Mouse (Mus musculus): ENCODE results near the gene 4930442H23Rik.
"Not testable (repeated sequence)": the region's sequence is repeated elsewhere in the genome, so short reads cannot be mapped to it uniquely, and the experiment has no call there.

The 4930442H23Rik gene

DNA sequence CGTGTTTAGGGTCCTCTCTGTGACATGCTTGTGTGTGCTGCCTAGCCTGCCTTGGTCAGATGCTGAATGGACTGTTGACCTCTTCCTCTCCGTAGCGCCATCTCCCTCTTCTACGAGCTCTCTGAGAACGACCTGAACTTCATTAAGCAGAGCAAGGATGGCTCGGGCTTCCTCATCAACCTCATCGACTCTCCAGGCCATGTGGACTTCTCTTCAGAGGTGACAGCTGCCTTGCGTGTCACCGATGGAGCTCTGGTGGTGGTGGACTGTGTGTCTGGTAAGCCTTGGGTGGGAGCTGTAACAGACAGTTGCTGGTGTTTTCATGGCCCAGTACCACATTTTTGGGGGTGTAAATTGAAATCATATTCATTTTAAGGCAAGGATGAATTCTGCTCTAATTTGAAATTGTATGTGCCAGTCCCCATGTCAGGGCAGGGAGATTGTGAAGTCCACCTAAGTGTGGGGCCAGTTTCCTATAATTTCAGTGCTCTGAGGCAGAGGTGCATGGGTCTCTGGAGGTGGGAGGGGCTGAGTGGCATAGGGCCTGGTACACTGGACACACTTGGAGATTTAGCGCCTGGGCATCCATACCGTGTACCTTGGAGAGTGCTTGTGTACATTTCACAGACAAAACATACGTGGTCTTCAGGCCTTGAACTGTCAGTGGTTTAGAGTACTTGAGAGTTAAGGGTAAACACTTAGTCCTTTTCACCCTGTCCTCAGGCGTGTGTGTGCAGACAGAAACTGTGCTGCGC, 5.5 kb downstream of the 4930442H23Rik start:
- no peak for DNase-seq (ENCODE audit: low read depth, low spot score)

DNA sequence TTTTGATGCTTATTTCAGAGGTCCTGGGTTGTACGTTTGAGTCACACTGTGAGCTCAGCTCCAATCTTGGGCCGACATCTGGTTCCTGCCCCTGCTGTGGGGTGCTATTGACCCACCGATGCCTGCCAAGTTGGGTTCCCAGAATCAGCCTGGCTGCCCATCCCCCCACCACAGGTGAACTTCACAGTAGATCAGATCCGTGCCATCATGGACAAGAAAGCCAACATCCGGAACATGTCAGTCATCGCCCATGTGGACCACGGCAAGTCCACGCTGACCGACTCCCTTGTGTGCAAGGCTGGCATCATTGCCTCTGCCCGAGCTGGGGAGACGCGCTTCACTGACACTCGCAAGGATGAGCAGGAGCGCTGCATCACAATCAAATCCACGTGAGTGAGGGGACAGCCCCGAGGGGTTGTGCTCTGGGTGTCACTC, 6.1 kb downstream of the 4930442H23Rik start:
- no peak for DNase-seq (ENCODE audit: low read depth, low spot score)

DNA sequence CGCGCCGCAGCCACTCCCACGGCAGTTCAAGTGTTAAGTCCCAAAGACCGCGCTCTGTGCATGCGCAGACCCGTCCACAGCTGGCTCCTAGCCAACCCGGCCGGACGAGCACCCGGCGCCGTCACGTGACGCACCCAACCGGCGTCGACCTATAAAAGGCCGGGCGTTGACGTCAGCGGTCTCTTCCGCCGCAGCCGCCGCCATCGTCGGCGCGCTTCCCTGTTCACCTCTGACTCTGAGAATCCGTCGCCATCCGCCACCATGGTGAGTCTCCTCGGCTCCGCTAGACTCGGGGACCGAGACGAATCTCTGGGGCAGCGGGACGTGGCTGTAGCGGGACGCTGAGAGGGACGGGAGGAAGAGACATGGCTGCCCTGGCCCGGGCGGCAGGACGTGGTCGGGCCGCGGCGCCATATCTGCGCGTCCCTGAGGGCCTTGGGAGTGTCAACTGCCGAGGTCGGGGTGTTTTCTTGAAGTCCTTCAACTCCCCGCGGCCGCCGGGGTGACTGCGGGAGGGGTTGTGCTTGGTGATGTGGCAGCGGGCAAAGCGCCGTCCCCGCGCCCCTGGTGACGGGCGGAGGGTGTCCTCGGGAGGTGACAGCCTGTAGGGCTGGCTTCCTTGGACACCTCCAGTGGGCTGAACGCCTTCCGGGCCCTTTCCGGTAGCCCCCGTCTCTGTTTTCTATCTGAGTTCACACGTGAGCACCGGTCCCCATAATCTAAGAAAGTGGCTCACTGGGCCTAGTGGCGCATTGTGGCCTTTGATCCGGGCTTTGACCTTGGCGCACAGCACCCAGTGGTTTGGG, 7.0 kb downstream of the 4930442H23Rik start, which contains the start of gene Eef2:
Gene Eef2, plus strand, starts transcription at position 166 of the 806 bp plus-strand sequence.
- DNase-seq (ENCODE audit: low read depth, low spot score): peak; percentile 96

DNA sequence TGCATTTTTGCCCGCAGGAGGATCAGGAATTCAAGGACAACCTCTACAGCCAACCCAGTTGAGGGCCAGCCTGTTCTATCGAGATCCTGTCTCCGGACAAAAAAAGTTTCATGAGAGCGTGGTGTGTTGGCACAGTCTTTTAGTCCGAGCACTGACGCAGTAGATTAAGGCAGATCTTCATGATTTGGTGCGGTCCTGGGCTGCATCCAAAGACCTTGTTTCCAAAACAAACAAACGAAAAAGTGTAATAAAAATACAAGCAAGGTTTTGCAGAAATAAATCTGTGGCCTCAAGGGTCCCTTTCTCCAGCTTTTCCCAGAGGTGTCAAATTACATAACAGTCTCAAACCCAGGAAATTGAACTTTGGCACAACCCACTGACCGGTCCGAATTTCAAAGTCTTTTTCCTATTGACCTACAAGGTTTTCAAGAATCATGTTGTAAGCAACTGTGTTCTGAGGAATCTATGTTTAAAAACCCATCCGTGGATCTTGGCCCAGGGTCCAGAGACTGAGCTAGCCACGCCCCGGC, 7.6 kb downstream of the 4930442H23Rik start:
- DNase-seq (ENCODE audit: low read depth, low spot score): no peak

DNA sequence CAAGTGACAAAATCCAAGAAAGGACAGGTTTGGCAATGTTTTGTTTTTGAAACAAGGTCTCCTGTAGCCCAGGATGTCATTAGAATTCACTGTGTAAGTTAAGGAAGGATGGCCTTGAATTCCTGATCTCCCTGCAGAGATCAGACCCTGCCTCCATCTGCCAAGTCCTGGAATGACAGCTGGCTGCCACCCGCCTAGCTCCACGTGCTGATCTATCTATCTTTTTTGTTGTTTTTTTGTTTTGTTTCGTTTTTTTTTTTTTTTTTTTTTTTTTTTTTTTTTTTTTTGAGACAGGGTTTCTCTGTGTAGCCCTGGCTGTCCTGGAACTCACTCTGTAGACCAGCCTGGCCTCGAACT, 8.3 kb downstream of the 4930442H23Rik start:
- not testable (repeated sequence) for DNase-seq (ENCODE audit: low read depth, low spot score)

DNA sequence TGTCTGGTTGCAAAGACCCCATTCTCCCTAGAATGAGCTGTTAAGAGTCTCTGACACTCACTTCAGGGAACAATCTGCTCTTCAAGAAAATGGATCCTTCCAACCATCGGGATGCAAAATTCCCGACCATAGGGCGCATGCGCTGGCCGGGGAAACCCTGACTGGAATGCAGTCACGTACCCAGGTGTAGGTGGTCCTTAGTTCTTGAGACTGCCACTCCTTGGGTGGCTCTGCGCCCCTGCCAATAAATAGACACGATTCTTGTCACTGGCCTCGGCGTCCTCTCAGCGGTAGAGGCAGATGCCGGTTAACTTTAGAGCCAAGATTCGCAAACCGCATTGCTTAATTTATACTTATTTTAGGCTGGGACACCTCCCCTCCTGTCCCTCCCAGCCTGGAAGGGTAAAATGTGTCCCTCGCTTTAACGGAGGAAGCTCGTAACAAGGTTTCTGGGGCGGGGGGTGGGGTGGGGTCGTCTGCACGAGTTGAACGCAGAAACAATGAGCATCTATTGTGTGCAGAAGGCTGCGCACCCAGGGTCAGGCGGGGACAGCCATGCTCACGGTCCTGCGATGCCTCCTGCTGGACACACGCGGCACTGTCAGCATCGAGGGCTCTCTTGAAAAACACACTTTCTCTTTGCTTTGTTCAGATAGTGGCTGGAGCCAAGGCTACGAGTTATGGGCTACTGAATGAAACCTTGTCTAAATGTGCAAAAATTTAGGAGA, 8.9 kb downstream of the 4930442H23Rik start:
- DNase-seq (ENCODE audit: low read depth, low spot score): peak; percentile 85

DNA sequence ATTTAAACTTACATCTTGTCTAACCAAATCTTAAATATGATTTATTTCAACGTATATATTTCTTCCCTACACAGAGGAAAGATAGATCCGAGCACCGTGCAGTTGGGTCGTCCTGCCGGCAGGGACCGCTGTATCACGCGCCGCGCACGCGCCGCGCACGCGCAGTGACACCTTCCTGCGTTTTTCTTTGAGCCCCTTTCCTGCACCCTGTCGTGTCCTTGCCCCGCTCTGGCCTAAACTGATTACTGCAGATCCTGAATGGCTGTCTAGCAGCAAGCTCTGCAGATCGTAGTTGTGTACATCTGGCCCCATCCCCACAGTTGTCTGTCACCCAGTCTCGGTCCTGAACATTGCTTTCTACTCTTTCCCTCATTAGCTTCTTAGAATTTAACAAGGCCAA, 10.5 kb downstream of the 4930442H23Rik start:
- peak; percentile 76 for DNase-seq (ENCODE audit: low read depth, low spot score)

DNA sequence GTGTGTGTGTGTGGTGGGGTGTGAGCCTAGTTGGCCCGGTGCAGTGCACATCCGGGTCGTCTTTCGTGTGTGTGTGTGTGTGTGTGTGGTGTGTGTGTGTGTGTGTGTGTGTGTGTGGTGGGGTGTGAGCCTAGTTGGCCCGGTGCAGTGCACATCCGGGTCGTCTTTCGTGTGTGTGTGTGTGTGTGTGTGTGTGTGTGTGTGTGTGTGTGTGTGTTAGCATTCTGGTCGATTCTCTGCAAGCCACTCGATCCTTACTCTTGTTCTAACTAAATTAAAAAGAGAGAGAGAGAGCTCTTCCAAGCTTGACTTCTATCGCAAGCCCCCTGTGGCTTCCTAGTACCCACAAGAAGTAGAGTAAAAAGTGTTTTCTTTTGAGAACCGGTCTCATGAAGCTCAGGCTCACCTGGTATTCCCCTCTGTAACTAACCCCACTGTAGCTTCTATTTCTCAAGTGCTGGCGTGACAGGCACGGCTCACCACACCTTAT, 14.2 kb downstream of the 4930442H23Rik start:
- not testable (repeated sequence) for DNase-seq (ENCODE audit: low read depth, low spot score)

DNA sequence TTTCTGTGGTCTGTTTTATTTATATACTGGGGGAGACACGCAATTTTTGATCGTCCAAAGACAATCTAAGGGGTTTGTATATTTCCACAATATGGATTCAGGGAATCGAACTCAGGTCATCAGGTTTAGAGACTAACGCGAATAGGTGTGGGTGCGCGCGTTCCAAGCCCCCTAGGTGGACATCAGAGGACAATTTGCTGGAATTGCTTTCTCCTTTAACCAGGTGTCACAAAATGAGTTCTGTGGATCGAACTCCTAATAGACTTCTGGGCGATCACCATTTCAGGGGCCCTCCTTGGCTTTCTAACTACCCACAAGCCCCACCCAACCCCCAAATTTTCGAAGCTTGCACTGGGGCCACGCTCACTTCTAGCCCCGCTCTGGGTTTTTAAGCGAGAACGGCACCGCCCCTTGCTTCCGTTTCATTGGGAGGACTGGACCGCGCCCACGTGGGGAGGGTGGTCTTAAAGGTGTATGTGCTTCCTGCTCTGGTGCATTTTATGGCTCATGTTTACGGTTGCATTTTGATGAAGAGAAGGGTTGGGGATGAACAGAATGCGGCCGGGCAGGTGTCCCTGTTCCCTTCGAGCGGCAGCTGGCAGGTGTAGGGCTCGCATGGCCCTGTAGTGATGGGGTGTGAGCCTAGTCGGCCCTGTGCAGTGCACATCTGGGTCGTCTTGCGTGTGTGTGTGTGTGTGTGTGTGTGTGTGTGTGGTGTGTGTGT, 15.0 kb downstream of the 4930442H23Rik start:
- DNase-seq (ENCODE audit: low read depth, low spot score): peak; percentile 70

DNA sequence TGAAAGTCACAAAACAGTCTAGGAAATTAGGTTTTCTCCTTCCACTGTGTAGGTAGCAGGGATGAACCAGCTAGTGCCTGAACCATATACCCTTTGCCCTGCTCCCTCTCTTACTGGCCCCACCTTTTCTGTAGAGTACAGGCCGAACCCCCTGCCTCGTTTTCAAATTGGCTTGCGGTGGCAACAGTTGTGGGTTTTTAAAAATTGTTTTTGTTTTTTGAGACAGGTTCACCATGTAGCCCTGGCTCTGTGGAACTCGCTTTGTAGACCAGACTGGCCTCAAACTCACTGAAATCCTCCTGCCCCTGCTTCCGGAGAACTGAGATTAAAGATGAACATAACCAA, 15.6 kb downstream of the 4930442H23Rik start:
- no peak for DNase-seq (ENCODE audit: low read depth, low spot score)

DNA sequence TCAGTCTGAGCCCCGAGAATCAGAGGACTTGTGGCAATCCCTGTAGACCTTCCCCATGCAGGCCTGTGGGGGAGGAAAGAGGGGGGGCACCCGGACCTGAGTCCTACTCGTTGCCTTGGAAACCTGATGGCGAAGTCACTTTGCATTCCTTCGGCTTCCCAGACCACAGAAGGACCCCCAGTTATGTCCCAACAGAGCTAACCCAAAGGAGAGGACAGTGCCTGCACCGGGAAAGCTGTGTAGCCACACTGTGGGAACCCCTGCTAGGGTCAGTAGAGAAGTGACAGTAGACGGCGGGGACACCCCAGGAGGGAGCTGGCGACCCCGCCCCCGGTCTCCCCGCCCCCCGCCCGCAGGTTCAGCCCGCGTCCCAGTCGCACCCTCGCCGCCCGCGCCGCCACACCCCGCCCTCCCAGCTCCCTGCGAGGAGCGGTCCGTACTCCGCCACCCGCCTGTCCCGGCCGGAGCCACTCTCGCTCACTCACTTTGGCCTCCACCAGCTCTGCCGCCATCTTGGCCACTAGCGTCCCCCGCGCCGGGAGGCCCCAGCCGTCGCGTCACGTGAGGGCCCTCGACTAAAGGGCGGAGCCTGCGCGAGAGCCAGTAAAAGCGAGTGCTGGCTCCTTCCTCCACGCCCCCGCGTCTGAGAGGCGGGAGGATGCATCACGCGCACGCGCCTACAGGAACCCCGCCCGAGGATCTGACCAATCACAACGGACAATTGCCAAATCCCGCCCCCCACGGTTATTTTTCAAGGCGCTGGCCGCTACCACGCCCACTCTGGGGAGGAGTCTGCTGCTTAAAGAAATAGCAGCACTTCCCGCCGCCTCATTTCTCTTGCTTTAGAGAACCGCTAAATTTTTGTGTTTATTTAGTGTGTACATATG, 16.2 kb downstream of the 4930442H23Rik start, which contains the start of gene Pias4:
Gene Pias4, minus strand, starts transcription at position 724 of the 887 bp plus-strand sequence.
- DNase-seq (ENCODE audit: low read depth, low spot score): peak; percentile 100

DNA sequence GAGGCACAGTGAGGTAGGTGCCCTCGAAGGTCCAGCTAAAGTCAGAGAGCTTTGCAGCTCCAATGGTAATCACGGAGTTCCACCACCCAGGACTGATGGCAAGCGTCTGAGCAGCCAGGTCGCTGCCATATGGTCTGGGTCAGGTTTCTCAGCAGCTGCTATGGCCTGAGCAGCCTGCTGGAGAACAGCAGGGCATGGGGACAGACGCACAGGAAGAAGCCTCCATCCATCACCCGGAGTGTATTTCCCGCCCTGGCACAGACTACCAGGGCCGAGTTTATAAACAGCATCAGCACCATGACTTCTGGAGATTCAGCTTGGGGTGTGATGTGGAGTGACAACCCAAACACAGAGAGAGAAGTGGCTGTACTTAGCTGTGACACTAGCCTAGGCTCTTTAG, 18.5 kb downstream of the 4930442H23Rik start:
- no peak for DNase-seq (ENCODE audit: low read depth, low spot score)

DNA sequence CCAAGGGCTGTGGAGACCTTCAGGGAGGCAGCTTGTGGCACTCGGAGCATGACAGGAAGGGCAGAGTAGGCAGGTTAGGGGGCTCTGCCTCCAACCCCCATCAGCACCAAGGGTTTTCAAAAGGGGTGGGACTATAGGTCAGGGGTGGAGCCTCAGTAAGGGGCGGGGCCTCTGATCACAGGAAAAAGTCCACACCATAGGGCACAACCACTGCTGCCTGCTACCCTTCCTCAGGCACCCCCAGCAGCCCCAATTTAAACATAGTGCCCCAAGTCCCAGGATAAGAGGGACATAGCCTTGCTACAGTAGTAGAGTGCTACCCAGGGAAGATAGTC, 21.4 kb downstream of the 4930442H23Rik start:
- DNase-seq (ENCODE audit: low read depth, low spot score): no peak

DNA sequence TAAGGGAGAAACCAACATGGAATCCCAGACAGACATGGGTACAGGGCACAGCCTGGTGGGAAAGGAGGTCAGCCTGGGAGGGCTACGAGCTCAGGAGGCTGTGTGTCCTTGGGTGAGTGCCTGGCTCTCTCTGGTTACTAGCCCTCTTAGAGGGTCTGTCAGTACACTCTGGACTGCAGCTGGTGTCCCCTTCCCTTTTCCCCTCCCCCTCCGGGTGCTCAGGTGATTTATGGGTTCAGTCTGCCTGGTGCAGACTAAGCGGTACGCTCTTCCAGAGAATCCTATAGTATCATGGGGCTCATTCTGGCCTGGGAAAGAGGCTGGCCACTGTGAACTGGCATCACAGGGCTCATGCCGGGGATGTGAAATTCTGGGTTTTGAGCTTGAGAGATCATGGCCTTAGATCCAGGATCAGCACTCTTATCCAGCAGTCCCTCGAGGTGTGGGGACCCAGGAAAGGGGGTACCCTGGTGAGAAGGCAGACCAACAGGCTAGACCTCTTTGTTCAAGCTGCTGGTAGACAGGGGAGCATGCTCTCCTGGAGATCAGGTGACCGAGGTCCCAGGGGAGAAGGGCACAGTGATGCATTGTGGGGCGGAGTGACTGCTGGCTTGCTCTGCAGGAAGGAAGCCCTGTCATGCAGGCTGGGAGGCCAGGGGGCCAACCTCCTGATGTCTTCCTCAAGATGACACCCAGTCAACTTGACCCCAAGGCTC, 21.9 kb downstream of the 4930442H23Rik start:
- DNase-seq (ENCODE audit: low read depth, low spot score): no peak

DNA sequence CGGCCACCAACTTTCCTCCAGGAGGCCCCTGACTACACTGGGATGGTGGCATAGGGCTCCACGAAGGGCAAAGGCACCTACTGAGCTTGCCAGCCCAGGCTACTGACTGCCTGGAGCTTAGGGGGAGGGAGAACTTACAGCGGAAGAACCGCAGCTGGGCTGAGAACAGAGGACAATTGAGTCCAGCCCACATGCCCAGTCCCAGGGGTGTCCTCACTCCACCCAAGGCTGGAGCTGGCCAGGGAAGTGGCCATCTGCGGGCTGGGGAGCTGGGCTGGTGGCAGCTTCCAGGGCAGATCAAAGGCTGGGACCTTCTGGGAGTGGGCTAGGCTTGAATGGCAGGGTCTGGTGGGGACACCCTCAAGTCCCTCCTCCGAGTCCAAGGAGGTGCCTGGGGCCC, 28.9 kb downstream of the 4930442H23Rik start:
- no peak for DNase-seq (ENCODE audit: low read depth, low spot score)

DNA sequence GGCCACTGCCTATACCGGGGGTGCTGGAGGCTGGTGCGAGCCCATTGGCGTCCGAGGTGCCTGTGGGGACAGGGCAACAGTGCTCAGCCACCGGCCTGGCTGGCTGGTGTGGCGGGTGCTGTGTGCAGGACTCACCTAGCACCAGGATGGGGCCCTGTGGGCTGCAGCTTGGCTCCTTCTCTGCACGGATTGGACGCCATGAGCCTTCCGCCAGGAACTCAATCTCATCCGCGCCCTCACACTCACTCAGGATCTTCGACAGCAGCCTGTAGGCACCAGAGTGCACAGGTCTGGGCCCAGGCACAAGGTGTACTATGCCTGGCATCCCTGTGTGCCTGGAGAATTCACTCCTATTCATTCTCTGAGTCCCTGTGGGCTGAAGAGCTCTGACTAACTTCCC, 29.3 kb downstream of the 4930442H23Rik start:
- no peak for DNase-seq (ENCODE audit: low read depth, low spot score)

DNA sequence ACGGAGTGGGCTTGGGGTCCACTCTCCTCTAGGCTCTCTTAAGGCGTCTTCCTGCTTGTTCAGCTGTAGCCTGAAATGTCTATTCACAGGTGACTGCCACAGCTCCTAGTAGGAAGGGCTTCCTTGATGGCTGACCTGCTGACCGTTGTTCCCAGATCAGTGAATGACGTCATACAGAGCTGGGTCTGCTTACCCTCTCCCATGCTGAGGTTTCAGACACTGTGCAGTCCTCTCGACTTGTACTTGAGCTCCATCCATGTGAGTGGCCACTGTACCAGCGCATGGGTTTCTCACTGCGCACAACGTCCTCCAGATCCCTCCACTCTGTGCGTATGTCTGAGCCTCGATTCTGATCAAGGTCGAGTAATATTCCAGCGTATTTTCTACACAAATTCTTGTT, 31.0 kb downstream of the 4930442H23Rik start:
- DNase-seq (ENCODE audit: low read depth, low spot score): no peak

DNA sequence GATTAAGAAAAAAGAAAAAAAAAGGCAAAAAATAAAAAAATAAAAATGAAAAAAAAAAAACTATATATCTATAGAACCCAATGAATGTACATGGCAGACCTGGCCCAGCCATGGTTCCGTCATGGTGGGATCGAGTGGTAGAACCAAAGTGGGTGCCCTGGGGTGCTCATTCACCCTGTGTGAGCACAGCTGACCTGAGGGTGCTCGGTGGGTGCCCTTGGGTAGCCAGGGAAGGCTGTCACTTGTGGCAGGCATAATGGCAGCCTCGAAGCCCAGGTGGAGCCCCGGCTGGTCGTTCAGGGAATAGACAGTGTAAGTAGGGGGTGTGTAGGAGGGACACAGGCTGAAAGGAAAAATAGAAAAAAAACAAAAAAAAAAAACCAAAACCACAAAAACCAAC, 32.4 kb downstream of the 4930442H23Rik start:
- DNase-seq (ENCODE audit: low read depth, low spot score): no peak

DNA sequence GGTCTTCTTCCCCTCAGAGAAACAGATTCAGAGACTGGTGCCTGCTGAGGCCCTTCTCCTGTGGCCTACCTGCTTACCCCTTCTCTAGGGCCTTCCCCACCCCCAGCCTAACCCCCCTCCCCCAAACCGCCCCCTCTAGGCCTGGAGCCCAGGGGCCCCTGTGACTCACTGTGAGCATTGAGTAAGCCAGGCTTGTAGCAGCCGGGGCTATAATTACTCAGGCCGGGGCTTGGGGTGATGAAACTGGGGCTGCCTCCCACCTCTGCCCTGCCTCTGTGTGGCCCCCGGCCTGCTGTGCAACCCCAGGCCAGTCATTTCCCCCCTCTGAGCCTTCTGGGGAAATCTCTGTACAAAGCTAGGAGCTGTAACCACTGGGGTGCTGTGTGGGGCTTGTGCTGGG, 37.4 kb downstream of the 4930442H23Rik start:
- no peak for DNase-seq (ENCODE audit: low read depth, low spot score)

DNA sequence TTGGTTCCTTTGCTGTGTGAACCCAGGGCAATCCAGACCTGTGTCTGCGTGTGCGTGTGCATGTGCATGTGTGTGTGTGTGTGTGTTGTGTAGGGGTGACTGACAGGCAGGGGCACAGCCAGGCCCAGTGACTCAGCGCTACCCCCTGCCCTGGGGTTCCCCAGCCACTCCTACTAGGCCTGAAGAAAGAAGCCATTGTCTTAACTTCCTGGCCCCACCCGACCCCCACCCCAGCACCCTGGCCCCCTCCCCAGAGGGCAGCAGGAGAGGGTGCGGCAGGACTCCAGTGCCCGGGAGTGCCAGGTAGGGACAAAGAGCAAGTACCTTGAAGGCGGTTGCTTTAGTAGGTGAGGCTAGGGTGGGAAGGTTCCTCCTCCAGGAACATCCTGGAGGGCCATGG, 37.9 kb downstream of the 4930442H23Rik start:
- DNase-seq (ENCODE audit: low read depth, low spot score): no peak
